Mouse (Mus musculus): ENCODE measurements around the gene Eva1c. TPM values are rescaled to one million over a fixed set of nuclear protein-coding genes. Genes with fewer than 3 reads are reported as not detected.

Eva1c gene
- total and polyA plus RNA-seq, 2 experiments from 2014 or later: 1.7 to 11.4 TPM

DNA sequence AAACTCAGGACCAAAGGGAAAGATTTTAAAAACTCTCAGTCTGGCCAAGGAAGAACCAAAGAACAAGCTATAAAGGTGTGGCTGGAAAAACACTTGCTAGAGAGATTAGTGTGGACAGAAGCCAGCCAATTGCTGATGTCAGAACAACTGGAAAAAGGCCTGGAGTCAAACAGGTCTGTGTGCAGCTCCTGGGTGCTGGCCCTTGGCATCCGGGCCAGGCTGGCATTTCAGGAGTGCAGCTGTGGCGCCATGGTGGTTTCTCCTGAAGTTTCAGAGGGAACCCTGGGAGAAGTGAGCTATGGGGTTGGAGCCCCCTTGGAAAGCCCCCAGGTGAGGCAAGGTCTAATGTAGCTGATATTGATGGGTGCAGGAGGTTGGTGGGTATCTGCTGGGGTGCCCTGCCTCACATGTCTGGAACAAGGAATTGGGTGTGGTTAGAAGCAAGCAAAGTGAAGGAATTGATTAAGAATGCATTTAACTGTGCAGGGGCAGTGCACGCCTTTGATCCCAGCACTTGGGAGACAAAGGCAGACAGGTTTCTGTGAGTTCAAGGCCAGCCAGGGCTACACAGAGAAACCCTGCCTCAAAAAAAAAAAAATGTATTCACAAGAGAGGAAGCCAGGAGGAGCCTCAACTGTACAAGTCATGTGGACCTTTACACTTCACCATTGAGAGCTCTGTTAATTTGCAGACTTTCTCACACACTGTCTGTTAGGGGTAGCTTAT lies 51.8 kb downstream of the Eva1c start:
- no peak overlapping the region for H3K9ac ChIP-seq (replicated peaks; ENCODE audit: low read depth, low read length)
- ATAC-seq (ENCODE audit: insufficient read depth, low read depth) (no peak), DNase-seq (ENCODE audit: low spot score) (no peak)
- no peak overlapping the region for H3K27ac ChIP-seq (ENCODE audit: low read depth)
- 0 out of 2 replicates have a peak, but pooled peaks cover 11% of the 10 kb centered on the region for H3K4me1 ChIP-seq (ENCODE audit: control insufficient read depth, insufficient read depth)
- H3K4me2 ChIP-seq (ENCODE audit: low read depth, low read length): no peak overlapping the region
- no peak overlapping the region for H3K4me3 ChIP-seq (ENCODE audit: low read depth, low read length)
- TF ChIP-seq CTCF (IDR thresholded peaks at IDR 0.05; ENCODE audit: low read depth) (no peak), EP300 (IDR thresholded peaks at IDR 0.05; ENCODE audit: low read depth) (no peak)
- H3K27me3 ChIP-seq (ENCODE audit: control insufficient read depth, insufficient read depth, low read length): no peaks in the 10 kb centered on the region
- H3K9me3 ChIP-seq (replicated peaks; ENCODE audit: control insufficient read depth, low read length): no peaks in the 10 kb centered on the region
- WGBS: 81% methylated on average over 3 of the region's 3 CpGs
- no peaks in the 10 kb centered on the region for H3K36me3 ChIP-seq (replicated peaks; ENCODE audit: control insufficient read depth, insufficient read depth, low read length)

DNA sequence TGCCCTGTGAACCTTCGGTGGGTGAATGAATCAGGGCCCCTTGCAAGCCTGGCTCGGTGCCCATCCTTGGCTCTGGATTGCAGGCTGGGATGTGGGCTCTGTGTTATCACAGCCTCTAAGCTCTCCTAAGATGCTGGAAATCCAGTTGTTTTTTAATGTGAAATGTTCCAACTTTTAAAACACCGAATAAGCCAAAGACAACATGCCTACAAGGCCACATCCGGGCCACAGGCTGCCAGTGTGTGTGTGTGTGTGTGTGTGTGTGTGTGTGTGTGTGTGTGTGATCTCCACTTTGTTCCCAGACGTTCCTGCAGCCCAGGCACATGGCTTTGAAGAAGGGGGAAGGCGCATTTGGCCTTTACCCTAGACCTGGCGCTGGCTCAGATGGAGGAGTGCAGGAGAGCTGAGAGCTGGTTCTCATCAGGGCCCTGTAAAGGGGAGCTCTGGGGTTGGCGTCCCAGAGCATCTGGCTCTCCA lies 56.0 kb downstream of the Eva1c start:
- H3K4me1 ChIP-seq (ENCODE audit: control insufficient read depth, insufficient read depth): 0 out of 2 replicates have a peak, but pooled peaks cover 11% of the 10 kb centered on the region
- ATAC-seq (ENCODE audit: insufficient read depth, low read depth) (peak; percentile 16; the same call in 1 of the 2 replicates), DNase-seq (ENCODE audit: low spot score) (no peak)
- H3K9ac ChIP-seq (replicated peaks; ENCODE audit: low read depth, low read length): no peak overlapping the region
- WGBS: 40% methylated on average over 8 of the region's 8 CpGs
- no peak overlapping the region for H3K4me3 ChIP-seq (ENCODE audit: low read depth, low read length)
- H3K9me3 ChIP-seq (replicated peaks; ENCODE audit: control insufficient read depth, low read length): no peaks in the 10 kb centered on the region
- H3K36me3 ChIP-seq (replicated peaks; ENCODE audit: control insufficient read depth, insufficient read depth, low read length): no peaks in the 10 kb centered on the region
- no peaks in the 10 kb centered on the region for H3K27me3 ChIP-seq (ENCODE audit: control insufficient read depth, insufficient read depth, low read length)
- no peak overlapping the region for H3K4me2 ChIP-seq (ENCODE audit: low read depth, low read length)
- no peak for TF ChIP-seq EP300 (IDR thresholded peaks at IDR 0.05; ENCODE audit: low read depth)
- TF ChIP-seq CTCF (IDR thresholded peaks at IDR 0.05; ENCODE audit: low read depth): no peak
- H3K27ac ChIP-seq (ENCODE audit: low read depth): peak overlapping the region; percentile 23; the same call in 1 of the 2 replicates

DNA sequence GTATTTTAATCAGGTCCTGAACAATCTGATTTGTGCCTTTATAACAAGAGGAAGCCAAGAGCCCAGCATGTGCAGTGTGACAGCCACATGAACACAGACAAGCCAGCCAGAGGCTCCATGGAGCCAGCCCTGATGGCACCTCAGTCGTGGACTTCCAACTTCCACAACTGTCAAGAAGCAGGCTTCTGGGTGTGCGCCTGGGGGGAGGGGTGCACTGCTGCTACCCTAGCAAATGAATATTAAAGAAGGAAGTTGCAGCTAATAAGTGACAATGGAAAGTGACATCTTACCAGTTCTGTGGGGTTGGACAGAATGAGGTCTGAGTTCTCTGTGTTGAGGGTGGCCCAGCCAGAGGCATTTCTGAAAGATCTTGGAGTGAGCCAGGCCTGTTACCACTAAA lies 58.8 kb downstream of the Eva1c start:
- TF ChIP-seq CTCF (IDR thresholded peaks at IDR 0.05; ENCODE audit: low read depth) (no peak), EP300 (IDR thresholded peaks at IDR 0.05; ENCODE audit: low read depth) (no peak)
- no peaks in the 10 kb centered on the region for H3K36me3 ChIP-seq (replicated peaks; ENCODE audit: control insufficient read depth, insufficient read depth, low read length)
- H3K27me3 ChIP-seq (ENCODE audit: control insufficient read depth, insufficient read depth, low read length): no peaks in the 10 kb centered on the region
- DNase-seq (ENCODE audit: low spot score) (no peak), ATAC-seq (ENCODE audit: insufficient read depth, low read depth) (no peak)
- 72% methylated on average over 2 of the region's 2 CpGs for WGBS
- H3K27ac ChIP-seq (ENCODE audit: low read depth): peak overlapping the region; percentile 56
- H3K9ac ChIP-seq (replicated peaks; ENCODE audit: low read depth, low read length): no peak overlapping the region
- H3K4me3 ChIP-seq (ENCODE audit: low read depth, low read length): no peak overlapping the region
- H3K9me3 ChIP-seq (replicated peaks; ENCODE audit: control insufficient read depth, low read length): no peaks in the 10 kb centered on the region
- no peak overlapping the region for H3K4me2 ChIP-seq (ENCODE audit: low read depth, low read length)
- H3K4me1 ChIP-seq (ENCODE audit: control insufficient read depth, insufficient read depth): 0 out of 2 replicates have a peak, but pooled peaks cover 11% of the 10 kb centered on the region

DNA sequence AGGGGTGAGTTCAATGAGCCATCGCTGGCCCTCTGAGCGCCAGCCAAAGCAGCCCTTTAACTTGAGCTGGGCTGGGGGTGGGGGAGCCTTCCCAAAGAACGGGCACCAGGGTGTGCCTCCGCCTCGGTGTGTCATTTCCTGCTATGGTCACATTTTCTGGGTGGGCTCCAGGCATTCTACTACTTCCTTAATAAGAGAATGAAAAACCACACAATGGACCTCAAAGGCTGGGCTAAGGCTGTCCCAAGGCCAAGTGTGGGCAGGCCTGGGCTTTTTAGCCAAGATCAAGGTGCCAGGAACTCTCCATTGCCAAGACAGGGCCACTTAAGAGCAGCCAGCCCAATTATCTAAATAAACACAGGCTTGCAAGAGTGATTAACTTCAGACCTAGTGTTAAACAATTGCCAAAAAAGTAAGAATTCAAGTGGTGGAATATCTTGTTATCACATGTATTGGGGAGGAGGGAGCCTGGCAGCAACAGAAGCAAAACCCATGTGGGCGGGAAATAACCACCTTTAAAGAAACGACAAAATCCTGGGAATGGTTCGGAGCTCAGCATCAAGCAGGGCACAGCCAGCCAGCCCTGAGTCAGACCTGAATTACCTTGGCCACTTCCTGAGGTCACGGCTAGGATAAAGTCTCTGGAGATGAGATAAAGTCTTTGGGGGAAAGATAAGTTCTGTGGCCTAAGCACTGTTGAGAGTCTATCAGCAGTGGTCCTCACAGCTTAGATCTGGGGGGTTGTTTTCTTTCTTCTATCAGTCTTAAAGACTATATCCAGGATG lies 59.5 kb downstream of the Eva1c start:
- peak; percentile 64 for ATAC-seq (ENCODE audit: insufficient read depth, low read depth)
- Histone ChIP-seq H3K4me3 (ENCODE audit: low read depth, low read length) (no peak overlapping the region), H3K4me1 (ENCODE audit: control insufficient read depth, insufficient read depth) (0 out of 2 replicates have a peak, but pooled peaks cover 11% of the 10 kb centered on the region), H3K9me3 (replicated peaks; ENCODE audit: control insufficient read depth, low read length) (no peaks in the 10 kb centered on the region), H3K36me3 (replicated peaks; ENCODE audit: control insufficient read depth, insufficient read depth, low read length) (no peaks in the 10 kb centered on the region), H3K27ac (ENCODE audit: low read depth) (peak overlapping the region; percentile 56), H3K27me3 (ENCODE audit: control insufficient read depth, insufficient read depth, low read length) (no peaks in the 10 kb centered on the region), H3K9ac (replicated peaks; ENCODE audit: low read depth, low read length) (no peak overlapping the region), H3K4me2 (ENCODE audit: low read depth, low read length) (no peak overlapping the region)
- 50% methylated on average over 9 of the region's 9 CpGs for WGBS
- DNase-seq (ENCODE audit: low spot score): no peak
- TF ChIP-seq CTCF (IDR thresholded peaks at IDR 0.05; ENCODE audit: low read depth) (no peak), EP300 (IDR thresholded peaks at IDR 0.05; ENCODE audit: low read depth) (no peak)

DNA sequence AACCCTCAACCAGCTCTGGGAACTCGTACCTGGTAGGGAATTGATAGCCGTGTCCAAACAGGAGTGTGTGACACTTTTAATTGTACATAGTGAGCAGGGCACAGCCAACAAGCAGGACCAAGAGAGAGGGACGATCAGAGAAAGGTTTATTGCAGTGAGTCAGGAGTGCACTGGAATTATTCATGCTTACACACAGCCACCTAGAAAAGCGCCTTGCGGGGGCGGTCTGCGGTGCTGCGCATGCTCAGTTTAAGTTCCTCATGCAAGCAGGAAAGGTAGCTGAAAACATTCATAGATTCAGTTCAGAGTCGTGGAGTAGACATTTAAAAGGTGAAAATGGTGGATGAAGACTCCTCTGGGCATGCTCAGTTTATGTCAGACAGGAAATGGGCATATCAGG lies 64.2 kb downstream of the Eva1c start:
- H3K27me3 ChIP-seq (ENCODE audit: control insufficient read depth, insufficient read depth, low read length): 0 out of 2 replicates have a peak, but pooled peaks cover 3% of the 10 kb centered on the region
- no peaks in the 10 kb centered on the region for H3K4me1 ChIP-seq (ENCODE audit: control insufficient read depth, insufficient read depth)
- H3K9me3 ChIP-seq (replicated peaks; ENCODE audit: control insufficient read depth, low read length): no peaks in the 10 kb centered on the region
- ATAC-seq (ENCODE audit: insufficient read depth, low read depth) (no peak), DNase-seq (ENCODE audit: low spot score) (no peak)
- 88% methylated on average over 9 of the region's 9 CpGs for WGBS
- no peaks in the 10 kb centered on the region for H3K36me3 ChIP-seq (replicated peaks; ENCODE audit: control insufficient read depth, insufficient read depth, low read length)
- no peak overlapping the region for H3K4me3 ChIP-seq (ENCODE audit: low read depth, low read length)
- H3K9ac ChIP-seq (replicated peaks; ENCODE audit: low read depth, low read length): no peak overlapping the region
- H3K4me2 ChIP-seq (ENCODE audit: low read depth, low read length): no peak overlapping the region
- no peak overlapping the region for H3K27ac ChIP-seq (ENCODE audit: low read depth)
- TF ChIP-seq EP300 (IDR thresholded peaks at IDR 0.05; ENCODE audit: low read depth): no peak
- no peak for TF ChIP-seq CTCF (IDR thresholded peaks at IDR 0.05; ENCODE audit: low read depth)
